Mouse (Mus musculus) adrenal gland, postnatal 36 days (tissue): Measurements from ENCODE around the gene Cbl. TPM values are rescaled to one million over a fixed set of nuclear protein-coding genes. Genes with fewer than 3 reads are reported as not detected.

Experiments used
- DNase-seq, 2 experiments: peaks; one replicate each; pipeline ENCODE4 v3.0.0; 2021; ENCODE audit warnings: mixed read lengths in 1 of 2
- total RNA-seq, 2 experiments: library from RNA; stranded (reverse); gene quantifications; 2 replicates each; pipeline ENCODE4 v1.2.3; 2021

Gene Cbl
- total RNA-seq, 2 experiments from 2014 or later = 28.9 to 40.5 TPM

DNA sequence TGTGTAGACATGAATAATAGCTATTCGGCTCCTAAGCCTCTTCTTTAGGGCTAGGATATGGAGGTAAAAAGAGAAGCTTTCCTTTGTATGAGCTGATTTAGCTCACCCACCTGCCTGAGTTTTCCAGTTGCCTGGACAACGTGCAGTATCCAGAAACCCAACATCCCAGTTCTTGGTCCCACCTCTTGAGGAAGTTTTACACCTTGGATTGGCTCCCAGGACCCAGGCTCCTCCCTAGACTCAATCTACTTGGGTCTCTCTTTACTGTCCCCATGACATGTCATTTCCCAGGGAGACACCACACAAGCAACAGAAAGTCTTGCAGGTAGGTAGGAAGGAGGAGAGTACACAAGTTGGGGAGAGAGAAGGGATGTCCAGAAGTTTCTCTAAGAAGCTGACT, 6.5 kb upstream of the Cbl start, which contains the start of gene Ccdc153:
Gene Ccdc153, plus strand, starts transcription at position 278 of the 400 bp plus-strand sequence.
- no peak for DNase-seq

- peak; percentile 49 to 75 for DNase-seq
These were observed 5.6 kb upstream of the Cbl start for GRCm38 (mm10) chr9:44239447-44239846.

GRCm38 (mm10) chr9:44238501-44239190, 4.8 kb upstream of the Cbl start:
- no peak for DNase-seq

GRCm38 (mm10) chr9:44237128-44237527, 3.3 kb upstream of the Cbl start:
- DNase-seq = no peak

DNA sequence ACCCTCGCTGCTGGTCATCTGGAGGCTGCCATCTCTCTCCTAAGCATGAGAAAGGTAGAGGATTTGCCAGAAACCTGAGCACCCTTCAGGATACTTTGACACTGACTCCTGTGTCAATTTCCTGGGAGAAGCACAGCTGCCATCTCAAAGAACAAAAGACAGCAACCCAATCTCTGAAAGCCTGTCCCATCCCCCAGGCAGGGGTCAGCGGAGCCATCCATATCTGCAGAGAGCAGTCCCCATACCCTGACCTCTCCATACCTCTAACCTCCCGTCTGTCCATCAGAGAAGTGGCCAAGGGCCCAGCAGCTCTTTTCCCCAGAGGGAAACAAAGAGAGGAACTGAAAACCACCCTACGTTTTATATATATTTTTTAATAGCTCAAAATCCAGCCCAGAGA, 2.8 kb upstream of the Cbl start:
- DNase-seq = no peak

DNA sequence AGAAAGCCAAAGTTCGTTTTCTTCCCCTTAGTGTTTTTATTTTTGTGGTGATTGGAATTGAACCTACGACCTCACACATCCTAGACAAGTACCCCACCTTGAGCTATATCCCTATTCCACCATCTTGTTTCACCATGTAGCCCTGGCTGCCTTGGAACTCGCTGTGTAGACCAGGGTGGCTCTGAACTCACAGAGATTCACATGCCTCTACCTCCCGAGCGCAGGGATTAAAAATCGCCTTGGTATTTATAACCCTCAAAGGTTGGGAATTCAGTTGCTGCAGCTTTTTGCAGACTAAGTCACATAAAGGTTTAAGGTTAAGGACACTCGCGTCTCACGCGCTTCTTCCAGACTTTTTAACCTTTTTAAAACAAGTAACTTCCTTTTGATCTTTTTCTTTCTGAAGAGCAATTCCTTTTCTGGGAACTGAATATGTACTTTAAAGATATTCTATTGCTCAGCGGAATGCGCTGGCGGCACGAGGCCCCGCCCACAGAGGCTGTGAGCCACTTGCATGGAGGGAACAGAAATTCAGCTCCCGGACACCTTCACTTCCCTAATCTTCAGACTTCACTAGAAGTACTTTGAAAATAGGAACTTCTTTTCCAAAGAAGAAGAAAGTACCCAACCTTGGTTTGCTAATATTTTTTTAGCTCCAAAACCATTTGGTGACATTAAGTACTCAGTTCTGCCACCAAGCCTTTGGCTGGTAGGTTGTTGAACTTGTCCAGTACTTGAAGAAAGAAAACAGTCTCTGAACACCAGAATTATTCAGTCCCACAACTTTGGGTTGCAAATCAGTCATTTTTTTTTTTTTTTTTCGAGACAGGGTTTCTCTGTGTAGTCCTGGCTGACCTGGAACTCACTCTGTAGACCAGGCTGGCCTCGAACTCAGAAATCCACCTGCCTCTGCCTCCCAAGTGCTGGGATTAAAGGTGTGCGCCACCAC, 904 bp upstream of the Cbl start:
- peak; percentile 79 to 86 for DNase-seq

DNA sequence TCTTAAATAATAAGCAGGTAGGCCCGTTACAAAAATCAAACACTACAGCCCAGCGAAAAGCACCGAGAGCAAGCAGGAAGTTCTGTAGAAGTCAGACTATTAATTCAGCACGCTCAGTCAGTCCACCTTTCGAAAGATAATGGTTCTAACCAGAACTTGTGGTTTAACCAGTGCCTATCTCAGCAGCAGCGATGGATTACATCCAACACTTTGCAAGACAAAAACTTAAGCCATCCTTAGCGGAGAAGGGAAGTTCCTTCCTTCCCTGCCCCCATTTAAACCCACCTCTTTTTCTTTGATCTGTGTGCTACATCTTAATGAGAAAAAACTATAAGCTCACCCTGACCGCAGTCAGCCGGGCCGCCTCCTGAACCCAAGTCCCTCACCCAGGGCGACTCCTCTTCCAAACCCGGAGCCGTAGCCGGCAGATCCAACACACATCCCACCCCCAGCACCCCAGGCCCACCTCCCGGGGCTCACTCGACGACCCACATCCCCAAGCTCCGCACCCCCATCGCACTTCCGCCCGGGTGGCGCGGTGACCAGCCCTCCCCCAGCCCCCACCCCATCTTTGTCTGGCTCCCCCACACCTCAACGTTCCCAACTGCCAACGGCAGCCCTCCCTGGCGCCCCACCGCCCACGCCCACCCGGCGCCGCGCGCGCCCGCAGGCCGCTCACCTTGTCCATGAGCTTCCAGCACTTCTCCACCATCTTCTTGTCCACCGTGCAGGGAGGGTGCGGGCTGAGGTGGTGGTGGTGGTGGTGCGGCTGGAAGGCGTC, 638 bp downstream of the Cbl start:
- peak in 1 of 2 experiments; percentile 47 for DNase-seq

- DNase-seq = no peak
These were observed 2.2 kb downstream of the Cbl start for GRCm38 (mm10) chr9:44231609-44232008.

DNA sequence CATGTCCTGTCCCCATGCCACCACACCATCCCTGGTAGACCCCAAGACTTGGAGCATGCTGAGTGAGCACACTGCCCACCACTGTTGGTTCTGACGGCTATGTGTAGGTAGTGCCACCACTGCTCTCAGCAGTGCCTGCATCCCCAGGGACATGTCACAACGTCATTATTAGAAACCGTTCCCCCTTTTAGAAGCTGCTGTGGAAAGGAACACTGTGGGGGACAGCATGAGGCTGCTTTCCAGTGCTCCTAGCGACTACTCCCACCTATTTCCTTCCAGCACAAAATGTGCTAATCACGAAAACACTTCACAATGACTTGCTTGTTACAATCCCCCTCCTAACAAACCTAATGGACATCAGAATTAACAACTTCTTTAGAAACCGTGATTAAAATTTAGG, 7.9 kb downstream of the Cbl start:
- DNase-seq = no peak

GRCm38 (mm10) chr9:44213538-44213937, 20.3 kb downstream of the Cbl start:
- DNase-seq = no peak

- DNase-seq = no peak
These were observed 21.4 kb downstream of the Cbl start for GRCm38 (mm10) chr9:44212406-44212805.

GRCm38 (mm10) chr9:44209416-44209815, 24.4 kb downstream of the Cbl start:
- DNase-seq = no peak

DNA sequence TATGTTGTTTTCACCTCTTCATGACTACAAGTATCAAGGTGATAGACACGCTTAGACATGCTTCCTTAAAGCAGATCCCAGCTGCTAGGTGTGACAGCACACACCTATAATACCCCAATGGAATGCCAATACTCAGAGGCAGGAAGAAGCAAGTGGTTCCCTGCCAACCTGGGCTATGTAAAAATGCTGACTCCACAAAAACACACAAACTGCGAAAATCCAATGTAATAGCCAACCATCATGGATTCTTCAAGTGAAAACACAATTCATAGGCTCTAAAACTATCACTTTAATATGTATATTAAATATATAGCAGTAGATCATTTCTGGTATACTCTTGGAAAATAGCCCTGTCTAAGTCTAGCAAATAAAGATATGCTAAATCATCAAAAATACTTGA, 26.0 kb downstream of the Cbl start:
- no peak for DNase-seq

DNA sequence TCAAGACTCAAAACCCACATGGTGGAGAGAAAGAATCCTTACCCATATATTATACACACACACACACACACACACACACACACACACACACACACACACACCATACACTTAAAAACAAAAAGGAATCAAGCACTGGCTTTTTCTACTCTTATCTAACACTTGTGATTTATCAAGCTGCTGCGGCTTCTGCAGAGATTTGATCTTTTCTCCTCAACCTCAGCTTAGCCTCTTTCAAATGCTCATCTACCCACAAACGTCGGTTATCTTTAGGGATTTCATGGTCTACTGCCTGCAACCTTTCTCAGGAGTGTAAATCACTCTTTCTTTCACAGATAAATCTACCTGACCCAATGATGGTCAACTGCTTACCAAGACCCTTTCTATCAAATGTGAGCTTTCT, 33.4 kb downstream of the Cbl start:
- DNase-seq = no peak

DNA sequence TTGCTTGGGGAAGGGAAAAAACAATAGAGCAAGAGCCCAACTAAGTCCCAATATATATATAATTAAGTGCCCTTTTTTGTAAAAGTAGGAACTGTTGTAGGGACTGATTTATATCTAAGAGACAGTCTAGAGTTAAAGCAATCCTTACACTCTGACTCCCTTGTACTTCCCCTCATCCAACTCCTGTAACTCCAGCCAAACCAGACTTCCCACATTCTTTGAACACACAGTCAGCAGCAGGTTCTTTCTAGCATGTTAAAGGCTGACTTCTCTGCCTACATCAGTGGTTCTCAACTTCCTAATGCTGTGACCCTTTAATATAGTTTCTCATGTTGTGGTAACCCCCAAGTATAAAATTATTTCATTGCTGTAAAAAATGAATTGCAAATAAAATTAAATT, 34.3 kb downstream of the Cbl start:
- no peak for DNase-seq

DNA sequence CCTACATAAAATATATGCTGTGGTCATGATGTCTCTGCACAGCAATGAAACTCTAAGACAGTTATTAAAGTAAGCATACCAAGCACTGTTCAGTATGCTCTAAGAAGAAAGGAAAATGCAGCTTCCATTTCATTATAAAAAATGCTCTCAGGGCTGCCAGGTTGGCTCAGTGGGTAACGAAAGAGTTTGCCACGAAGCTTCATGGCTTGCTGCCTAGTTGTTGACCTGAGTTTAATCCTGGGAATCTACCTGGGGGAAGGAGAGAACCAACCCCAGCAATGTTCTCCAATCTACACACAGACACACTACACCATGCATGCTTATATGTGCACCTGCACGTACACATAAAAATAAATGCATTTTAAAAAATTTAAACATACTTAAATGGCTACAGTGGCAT, 34.7 kb downstream of the Cbl start:
- DNase-seq = no peak

DNA sequence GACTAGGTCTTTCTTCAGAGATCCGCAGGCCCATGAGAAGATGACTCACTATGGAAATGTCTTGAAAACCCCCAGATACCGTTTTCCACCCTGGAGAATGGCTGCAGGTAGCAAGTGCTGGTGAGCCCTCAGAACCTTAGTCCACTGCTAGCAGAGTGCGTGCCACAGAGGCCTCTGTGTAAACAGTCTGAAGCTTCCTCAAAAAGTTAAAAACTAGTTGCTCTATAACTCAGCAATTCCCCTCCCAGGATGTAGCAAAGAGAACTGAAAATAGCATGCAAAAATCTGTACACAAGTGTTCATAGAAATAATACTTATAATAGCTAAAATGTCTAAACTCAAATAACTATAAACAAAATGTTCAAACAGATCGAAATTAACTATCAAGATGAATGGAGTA, 37.5 kb downstream of the Cbl start:
- DNase-seq = no peak

DNA sequence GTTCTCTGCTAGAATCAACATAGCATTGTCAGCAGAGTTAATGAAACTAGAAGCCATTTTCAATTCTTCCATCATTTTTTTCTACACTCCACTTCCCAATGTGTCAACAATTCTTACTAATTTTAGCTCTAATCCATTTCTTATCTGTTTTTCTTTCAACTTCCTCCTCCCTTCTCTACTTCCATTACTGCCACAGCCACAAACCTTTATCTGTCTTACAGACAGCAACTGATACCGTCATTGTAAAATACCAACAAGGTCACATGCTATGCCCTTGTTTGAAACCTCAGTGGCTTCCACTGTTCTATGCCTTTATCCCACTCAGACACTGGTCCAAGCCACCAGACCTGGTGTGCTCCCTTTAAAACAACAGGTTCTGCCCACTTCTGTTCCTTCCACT, 39.8 kb downstream of the Cbl start:
- no peak for DNase-seq

- no peak for DNase-seq
These were observed 41.1 kb downstream of the Cbl start for GRCm38 (mm10) chr9:44192794-44193193.

DNA sequence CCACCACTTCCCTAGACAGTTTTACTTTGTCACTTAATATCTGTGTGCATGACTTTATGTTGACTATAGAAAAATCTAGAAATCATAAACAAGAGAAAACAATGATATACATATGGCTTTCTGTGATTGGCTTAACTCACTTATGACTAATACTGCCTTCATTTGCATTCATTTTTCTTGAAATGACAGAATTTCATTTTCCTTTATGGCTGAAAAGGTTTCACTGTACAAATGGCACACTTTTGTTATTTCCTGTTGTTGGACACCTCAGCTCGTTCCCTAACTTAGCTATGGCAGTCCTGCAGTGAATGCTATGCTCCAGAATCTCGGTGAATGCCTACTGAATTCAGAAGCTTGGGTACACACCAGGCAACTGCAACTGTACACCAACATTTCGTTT, 41.5 kb downstream of the Cbl start:
- DNase-seq = no peak

DNA sequence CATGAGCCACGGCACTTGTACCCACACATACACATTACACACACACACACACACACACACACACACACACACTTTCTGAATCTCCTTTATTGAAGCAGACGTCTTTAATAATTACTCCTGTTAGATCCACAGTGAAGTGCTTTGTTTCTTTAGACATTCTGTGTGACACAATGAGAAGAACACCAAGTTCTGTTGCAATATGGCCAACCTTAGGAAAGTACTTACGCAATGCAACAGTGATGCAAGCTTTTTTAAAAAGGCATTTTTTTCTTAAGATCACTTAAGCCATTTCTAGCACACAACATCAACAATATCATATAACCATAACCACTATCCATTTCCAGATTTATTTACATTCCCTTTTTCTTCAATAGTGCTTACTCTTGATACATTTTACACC, 42.7 kb downstream of the Cbl start:
- DNase-seq = no peak

DNA sequence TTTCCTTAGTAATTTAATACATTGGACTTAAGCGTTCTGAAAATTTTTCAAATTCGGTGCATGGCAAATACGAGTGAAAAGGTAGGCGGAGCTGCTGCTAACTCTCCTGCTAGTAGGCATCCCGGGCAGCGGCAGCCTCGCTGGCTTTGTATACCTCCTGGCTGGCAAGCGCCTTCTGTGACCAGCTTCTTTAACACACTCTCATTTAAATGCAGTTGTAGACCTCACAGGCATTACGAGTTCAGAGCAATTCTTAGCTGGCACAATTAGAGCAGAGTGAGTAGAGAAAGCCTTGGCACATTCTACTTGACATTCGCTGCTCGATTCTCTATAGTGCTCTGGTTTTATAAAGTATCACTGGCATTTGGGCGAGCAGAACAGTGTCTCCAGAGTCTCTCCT, 45.6 kb downstream of the Cbl start:
- no peak for DNase-seq

GRCm38 (mm10) chr9:44182260-44182659, 51.6 kb downstream of the Cbl start:
- peak; percentile 42 to 57 for DNase-seq
